Mouse (Mus musculus) stomach, embryonic 16.5 days (tissue): ENCODE measurements around the gene Utp11. TPM values are rescaled to one million over a fixed set of nuclear protein-coding genes. Genes with fewer than 3 reads are reported as not detected.
A peak's percentile ranks its signal among the peaks of the same experiment; 100 is the strongest.

Experiments
- ATAC-seq: fragments of 200-750 bp; cut with Nextera tagmentation; 2 replicates; pipeline ENCODE4 v1.8.0; 2017; ENCODE audit warnings: moderate number of reproducible peaks, moderate TSS enrichment; ENCODE audit not compliant: insufficient read depth, low FRiP score
- H3K27ac ChIP-seq: fragments of 300-500 bp; sonication (generic); 2 replicates; pipeline ENCODE4 v1.5.1; 2014; ENCODE audit warnings: low read length
- H3K27me3 ChIP-seq: fragments of 300-500 bp; sonication (generic); 2 replicates; pipeline ENCODE4 v1.6.1; 2014; ENCODE audit warnings: low read length, control low read depth, mixed read lengths; ENCODE audit not compliant: control insufficient read depth, insufficient read depth
- H3K36me3 ChIP-seq: fragments of 300-500 bp; sonication (generic); 2 replicates; pipeline ENCODE4 v1.6.1; 2014; ENCODE audit warnings: low read length; ENCODE audit not compliant: control insufficient read depth, insufficient read depth
- H3K4me1 ChIP-seq: fragments of 300-500 bp; sonication (generic); 2 replicates; pipeline ENCODE4 v1.6.1; 2014; ENCODE audit warnings: low read length, control low read depth, mixed read lengths; ENCODE audit not compliant: control insufficient read depth, insufficient read depth
- H3K4me2 ChIP-seq: fragments of 300-500 bp; sonication (generic); 2 replicates; pipeline ENCODE4 v1.6.1; 2014; ENCODE audit warnings: low read depth, low read length, mixed read lengths
- H3K4me3 ChIP-seq: fragments of 300-500 bp; sonication (generic); replicated peaks from 2 replicates; pipeline ENCODE4 v1.5.1; 2014; ENCODE audit warnings: mild to moderate bottlenecking, low read length
- H3K9ac ChIP-seq: fragments of 300-500 bp; sonication (generic); 2 replicates; pipeline ENCODE4 v1.6.1; 2014; ENCODE audit warnings: low read length
- H3K9me3 ChIP-seq: fragments of 300-500 bp; sonication (generic); replicated peaks from 2 replicates; pipeline ENCODE4 v1.6.1; 2016; ENCODE audit warnings: low read length, control low read depth; ENCODE audit not compliant: control insufficient read depth
- WGBS: fragments of 180-500 bp; shearing (Covaris S2); extraction: QIAGEN DNeasy Blood & Tissue Kit; methylation state at CpG from one replicate; pipeline ENCODE4 v1.1.7; 2014; 5-methylcytosine and 5-hydroxymethylcytosine counted together
- polyA plus RNA-seq: library from polyadenylated mRNA; unstranded; fragments of >200 nt; fragmentation: Nextera tagmentation; extraction: Ambion mirVana; gene quantifications from 2 replicates; pipeline ENCODE4 v1.2.1, GENCODE M21; 2015

Gene Utp11
- polyA plus RNA-seq, 1 experiment from 2014 or later = 88.8 TPM

- Histone ChIP-seq H3K9me3 (no peaks in the 10 kb centered on the region), H3K27me3 (no peaks in the 10 kb centered on the region), H3K36me3 (0 out of 2 replicates have a peak, but pooled peaks cover 4% of the 10 kb centered on the region), H3K4me3 (no peak overlapping the region), H3K27ac (peak overlapping the region; percentile 91), H3K4me2 (no peak overlapping the region), H3K4me1 (peaks cover 47% of the 10 kb centered on the region), H3K9ac (no peak overlapping the region)
- no peak for ATAC-seq
- 86% methylated on average over 23 of the region's 23 CpGs for WGBS
These were observed 12.4 kb upstream of the Utp11 start for GRCm38 (mm10) chr4:124705661-124706269.

- 13% methylated on average over 11 of the region's 11 CpGs for WGBS
- Histone ChIP-seq H3K36me3 (0 out of 2 replicates have a peak, but pooled peaks cover 4% of the 10 kb centered on the region), H3K9ac (peak overlapping the region; percentile 71), H3K27ac (peak overlapping the region; percentile 91), H3K4me3 (peak overlapping the region; percentile 9), H3K27me3 (no peaks in the 10 kb centered on the region), H3K9me3 (no peaks in the 10 kb centered on the region), H3K4me1 (peaks cover 41% of the 10 kb centered on the region), H3K4me2 (peak overlapping the region; percentile 36)
- ATAC-seq = no peak
These were observed 11.5 kb upstream of the Utp11 start for GRCm38 (mm10) chr4:124704797-124705474.

DNA sequence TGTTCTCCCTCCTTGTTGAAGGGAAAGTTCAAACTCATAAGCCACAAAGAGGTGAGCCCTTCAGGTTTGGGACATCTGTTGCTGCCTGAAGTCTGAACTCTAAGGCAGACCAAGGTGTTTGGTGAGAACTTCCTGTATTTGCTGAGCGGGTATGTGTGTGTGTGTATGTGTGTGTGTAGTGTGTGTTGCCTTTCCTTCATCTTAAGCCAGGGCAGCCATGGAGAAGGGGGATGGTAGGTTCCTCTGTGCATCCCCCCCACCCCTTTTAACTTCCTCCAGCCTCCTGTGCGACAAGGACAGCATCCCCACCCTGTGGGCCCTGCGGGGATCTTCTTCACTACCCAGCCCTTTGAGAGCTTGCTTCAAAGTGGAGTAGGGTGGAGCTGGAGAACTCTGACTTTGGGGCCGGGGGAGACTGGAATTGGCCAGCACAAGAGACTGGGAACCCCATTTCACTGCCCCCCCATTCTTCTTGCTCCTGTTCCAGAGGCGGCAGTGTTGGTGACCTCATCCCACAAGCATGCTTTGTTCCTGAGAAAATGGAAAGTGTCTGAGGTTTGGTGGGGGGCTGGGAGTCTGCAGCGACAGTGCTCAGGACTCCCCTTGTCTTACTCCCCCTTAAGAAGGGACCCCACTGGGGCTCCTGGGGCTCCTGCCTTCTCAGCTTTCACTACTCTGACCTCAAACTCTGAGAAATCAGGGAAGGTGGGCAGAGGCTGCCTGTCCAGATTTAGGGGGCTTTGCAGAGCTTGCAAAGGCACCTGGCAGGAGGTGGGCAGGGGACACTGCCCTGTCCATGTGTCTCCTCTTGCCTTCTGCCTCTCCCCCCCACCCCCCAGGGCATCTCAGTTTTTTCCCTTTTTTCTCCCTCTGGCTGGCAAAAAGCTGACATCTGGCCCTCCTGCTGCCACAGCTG, 10.7 kb upstream of the Utp11 start:
- WGBS = 8% methylated on average over 6 of the region's 6 CpGs
- Histone ChIP-seq H3K4me2 (peak overlapping the region; percentile 36), H3K9ac (peak overlapping the region; percentile 71), H3K4me1 (peaks cover 39% of the 10 kb centered on the region), H3K27ac (peak overlapping the region; percentile 91), H3K27me3 (no peaks in the 10 kb centered on the region), H3K36me3 (0 out of 2 replicates have a peak, but pooled peaks cover 4% of the 10 kb centered on the region), H3K9me3 (no peaks in the 10 kb centered on the region), H3K4me3 (peak overlapping the region; percentile 9)
- ATAC-seq = no peak

DNA sequence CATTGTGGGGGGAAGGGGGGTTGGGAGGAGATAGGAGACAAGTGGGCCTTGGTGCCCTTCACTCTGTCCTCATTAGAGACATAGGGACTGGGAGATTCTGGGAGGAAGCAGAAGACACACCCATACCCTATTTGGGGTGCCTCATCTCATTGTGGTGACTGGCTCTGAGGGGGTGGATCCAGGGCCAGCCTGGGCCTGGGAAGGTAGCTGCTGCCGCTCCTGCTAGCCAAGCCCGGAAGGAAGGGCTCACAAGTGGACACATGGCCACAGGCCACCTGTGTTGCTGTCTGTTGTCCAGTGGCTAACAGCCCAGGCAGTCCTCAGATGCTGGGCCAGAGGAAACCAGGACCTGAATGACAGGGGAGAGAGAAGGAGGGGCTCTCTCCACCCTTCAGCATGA, 10.0 kb upstream of the Utp11 start:
- Histone ChIP-seq H3K9me3 (no peaks in the 10 kb centered on the region), H3K9ac (peak overlapping the region; percentile 71), H3K27me3 (no peaks in the 10 kb centered on the region), H3K36me3 (0 out of 2 replicates have a peak, but pooled peaks cover 4% of the 10 kb centered on the region), H3K4me2 (peak overlapping the region; percentile 36), H3K4me3 (peak overlapping the region; percentile 9), H3K4me1 (peaks cover 39% of the 10 kb centered on the region), H3K27ac (peak overlapping the region; percentile 91)
- ATAC-seq = no peak
- 16% methylated on average over 2 of the region's 2 CpGs for WGBS

DNA sequence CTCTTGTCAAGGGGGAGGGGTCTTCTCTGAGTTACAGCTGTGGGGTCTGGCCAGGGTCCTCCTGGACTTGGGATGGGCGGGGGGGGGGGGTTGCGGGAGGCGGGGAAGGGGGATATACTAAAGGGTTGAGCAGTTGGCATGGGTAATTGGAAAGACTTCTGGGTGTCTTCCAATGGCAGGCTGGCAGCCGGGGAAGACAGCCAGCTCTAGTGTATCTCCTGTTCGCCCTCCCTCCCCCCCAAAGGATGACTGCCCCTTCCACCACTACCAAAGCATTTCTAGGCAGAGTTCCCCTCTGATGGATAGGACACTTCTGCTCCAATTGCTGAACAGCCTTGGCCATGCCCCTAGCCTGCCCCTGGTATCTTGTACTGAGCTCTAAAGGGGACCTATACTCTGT, 8.5 kb upstream of the Utp11 start:
- ATAC-seq = no peak
- peaks cover 39% of the 10 kb centered on the region for H3K4me1 ChIP-seq
- peak overlapping the region; percentile 97 for H3K9ac ChIP-seq
- WGBS = 25% methylated on average over 5 of the region's 5 CpGs
- peak overlapping the region; percentile 92 for H3K4me3 ChIP-seq
- no peaks in the 10 kb centered on the region for H3K27me3 ChIP-seq
- H3K4me2 ChIP-seq = peak overlapping the region; percentile 82
- H3K27ac ChIP-seq = peak overlapping the region; percentile 95
- H3K36me3 ChIP-seq = 0 out of 2 replicates have a peak, but pooled peaks cover 4% of the 10 kb centered on the region
- no peaks in the 10 kb centered on the region for H3K9me3 ChIP-seq

GRCm38 (mm10) chr4:124701052-124701845, 7.8 kb upstream of the Utp11 start:
- peak overlapping the region; percentile 95 for H3K27ac ChIP-seq
- H3K4me1 ChIP-seq = peaks cover 39% of the 10 kb centered on the region
- 6% methylated on average over 22 of the region's 22 CpGs for WGBS
- 0 out of 2 replicates have a peak, but pooled peaks have one; percentile 2 for ATAC-seq
- H3K4me2 ChIP-seq = peak overlapping the region; percentile 82
- H3K36me3 ChIP-seq = 0 out of 2 replicates have a peak, but pooled peaks cover 4% of the 10 kb centered on the region
- H3K9ac ChIP-seq = peak overlapping the region; percentile 97
- H3K9me3 ChIP-seq = no peaks in the 10 kb centered on the region
- H3K27me3 ChIP-seq = no peaks in the 10 kb centered on the region
- H3K4me3 ChIP-seq = peak overlapping the region; percentile 92

DNA sequence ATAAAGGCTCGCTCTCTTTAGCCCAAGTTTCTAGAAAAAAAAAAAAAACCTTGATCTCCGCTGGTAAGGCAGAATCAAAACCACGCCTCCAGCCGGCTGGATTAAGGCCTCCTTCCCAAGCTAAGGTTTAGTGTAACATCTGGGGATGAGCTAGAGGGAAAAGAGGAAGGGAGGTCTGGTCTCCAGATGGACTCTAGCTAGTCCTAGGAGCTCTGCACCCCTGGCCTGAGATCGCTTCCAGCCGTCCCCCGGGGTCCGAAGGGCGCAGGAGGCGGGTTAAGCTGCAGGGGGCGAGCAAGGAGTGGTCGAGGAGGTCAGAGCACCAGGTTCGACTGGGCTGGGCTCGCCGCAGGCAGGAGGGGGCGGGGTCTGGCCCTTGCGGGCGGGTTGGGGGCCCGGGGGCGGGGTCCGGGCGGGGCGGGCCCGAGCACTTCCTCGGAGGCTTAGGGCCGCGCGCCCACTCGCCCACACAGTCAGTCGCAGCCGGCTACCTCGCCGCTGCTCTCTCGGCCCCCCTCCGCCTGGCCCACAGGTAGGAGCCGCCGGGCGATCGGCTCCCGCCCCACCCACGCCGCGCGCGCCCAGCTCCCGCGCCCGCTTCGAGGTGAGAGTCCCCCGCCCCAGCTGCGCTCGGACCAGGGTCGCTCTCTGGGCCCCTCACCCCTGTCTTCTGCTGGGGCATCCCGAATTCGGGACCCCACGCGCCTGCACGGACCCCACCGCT, 7.0 kb upstream of the Utp11 start, which contains the start of gene Fhl3:
Gene Fhl3, plus strand, starts transcription at position 454 of the 724 bp plus-strand sequence.
- no peaks in the 10 kb centered on the region for H3K27me3 ChIP-seq
- peak within 1 kb of the TSS; percentile 92 for H3K4me3 ChIP-seq
- peak within 1 kb of the TSS; percentile 97 for H3K9ac ChIP-seq
- peak; percentile 79 for ATAC-seq
- H3K4me2 ChIP-seq = peak within 1 kb of the TSS; percentile 82
- peak within 1 kb of the TSS; percentile 95 for H3K27ac ChIP-seq
- WGBS = under 1% methylated on average over 57 of the region's 59 CpGs
- H3K9me3 ChIP-seq = no peaks in the 10 kb centered on the region
- 0 out of 2 replicates have a peak, but pooled peaks cover under 1% of the 10 kb centered on the region for H3K36me3 ChIP-seq
- H3K4me1 ChIP-seq = peaks cover 37% of the 10 kb centered on the region

DNA sequence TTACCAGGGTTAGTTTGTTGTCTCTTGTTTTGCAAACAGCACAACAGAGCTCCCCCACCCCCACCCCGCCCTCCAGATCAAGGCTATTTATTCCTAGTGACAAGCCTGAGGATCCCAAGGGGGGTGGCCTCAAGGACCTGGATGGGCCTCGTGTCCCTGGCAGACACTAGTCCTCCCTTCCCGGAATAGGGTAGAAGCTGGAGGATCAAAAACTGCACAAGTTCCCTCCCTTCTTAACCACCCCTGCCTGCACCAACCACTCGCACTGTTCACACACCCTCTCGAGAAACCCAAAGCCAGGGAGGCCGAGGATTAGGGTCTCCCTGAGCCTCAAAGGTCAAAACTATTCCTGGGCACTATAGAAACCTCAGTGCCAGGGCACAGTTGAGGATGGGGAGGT, 6.4 kb upstream of the Utp11 start:
- Histone ChIP-seq H3K4me1 (peaks cover 31% of the 10 kb centered on the region), H3K27me3 (no peaks in the 10 kb centered on the region), H3K36me3 (no peaks in the 10 kb centered on the region), H3K27ac (peak overlapping the region; percentile 95), H3K9ac (peak overlapping the region; percentile 97), H3K4me2 (peak overlapping the region; percentile 82), H3K4me3 (peak overlapping the region; percentile 92), H3K9me3 (no peaks in the 10 kb centered on the region)
- 24% methylated on average over 6 of the region's 6 CpGs for WGBS
- ATAC-seq = no peak
